8 mouse cellular contexts compared by ENCODE assay signal in genomic region chr17:44776738-44777270, GRCm38 (mm10). TPM values are rescaled to one million over a fixed set of nuclear protein-coding genes. Genes with fewer than 3 reads are reported as not detected.
DNase-seq lines count a peak whose midpoint lies in the region; ATAC-seq and TF ChIP-seq lines count a peak whose summit lies in the region.

Gene Supt3 (plus strand): TSS chr17:44777152.

- H3K36me3 ChIP-seq in embryonic facial prominence, embryonic 13.5 days: no peaks in the 10 kb centered on the region
- no peaks in the 10 kb centered on the region for H3K36me3 ChIP-seq in heart, adult 2 months (ENCODE audit: control insufficient read depth, insufficient read depth, low read length)
- no peaks in the 10 kb centered on the region for H3K36me3 ChIP-seq in limb, embryonic 13.5 days
- no peaks in the 10 kb centered on the region for H3K36me3 ChIP-seq in midbrain, embryonic 16.5 days (ENCODE audit: control insufficient read depth, insufficient read depth, low read length)

- peak within 1 kb of the TSS; percentile 91 for H3K27ac ChIP-seq in embryonic facial prominence, embryonic 13.5 days
- H3K27ac ChIP-seq in heart, adult 2 months: peak within 1 kb of the TSS; percentile 80
- H3K27ac ChIP-seq in limb, embryonic 13.5 days: peak within 1 kb of the TSS; percentile 84
- H3K27ac ChIP-seq in midbrain, embryonic 16.5 days (ENCODE audit: low read length): peak within 1 kb of the TSS; percentile 92

- H3K4me2 ChIP-seq in embryonic facial prominence, embryonic 13.5 days: peak within 1 kb of the TSS; percentile 71
- peak within 1 kb of the TSS; percentile 78 for H3K4me2 ChIP-seq in limb, embryonic 13.5 days (replicated peaks)
- peak within 1 kb of the TSS; percentile 72 for H3K4me2 ChIP-seq in midbrain, embryonic 16.5 days (ENCODE audit: low read length)

- peak; percentile 51 for TF ChIP-seq CTCF in heart, adult 2 months (IDR thresholded peaks at IDR 0.05)

- no peaks in the 10 kb centered on the region for H3K9me3 ChIP-seq in embryonic facial prominence, embryonic 13.5 days
- no peaks in the 10 kb centered on the region for H3K9me3 ChIP-seq in limb, embryonic 13.5 days
- no peaks in the 10 kb centered on the region for H3K9me3 ChIP-seq in midbrain, embryonic 16.5 days (replicated peaks; ENCODE audit: control insufficient read depth, low read length, poor library complexity, severe bottlenecking)

- peaks cover 8% of the 10 kb centered on the region for H3K4me1 ChIP-seq in embryonic facial prominence, embryonic 13.5 days
- H3K4me1 ChIP-seq in heart, adult 2 months (ENCODE audit: control insufficient read depth, insufficient read depth, low read length): no peaks in the 10 kb centered on the region
- H3K4me1 ChIP-seq in limb, embryonic 13.5 days: peaks cover 4% of the 10 kb centered on the region; the same call in 1 of the 2 replicates
- H3K4me1 ChIP-seq in midbrain, embryonic 16.5 days (ENCODE audit: control insufficient read depth, insufficient read depth, low read length): peaks cover 6% of the 10 kb centered on the region

- no peaks in the 10 kb centered on the region for H3K27me3 ChIP-seq in embryonic facial prominence, embryonic 13.5 days
- H3K27me3 ChIP-seq in heart, adult 2 months (ENCODE audit: control insufficient read depth, insufficient read depth, low read length): no peaks in the 10 kb centered on the region
- 0 out of 2 replicates have a peak, but pooled peaks cover 4% of the 10 kb centered on the region for H3K27me3 ChIP-seq in limb, embryonic 13.5 days
- no peaks in the 10 kb centered on the region for H3K27me3 ChIP-seq in midbrain, embryonic 16.5 days (ENCODE audit: control insufficient read depth, insufficient read depth, low read depth, low read length)

- under 1% methylated on average over 37 of the region's 40 CpGs for WGBS in embryonic facial prominence, embryonic 13.5 days
- 1% methylated on average over 40 of the region's 40 CpGs for WGBS in heart, adult 2 months
- under 1% methylated on average over 36 of the region's 40 CpGs for WGBS in limb, embryonic 13.5 days
- under 1% methylated on average over 26 of the region's 40 CpGs for WGBS in midbrain, embryonic 16.5 days

- H3K9ac ChIP-seq in embryonic facial prominence, embryonic 13.5 days: peak within 1 kb of the TSS; percentile 91
- peak within 1 kb of the TSS; percentile 82 for H3K9ac ChIP-seq in heart, adult 2 months (ENCODE audit: low read depth, low read length)
- H3K9ac ChIP-seq in limb, embryonic 13.5 days: peak within 1 kb of the TSS; percentile 93
- peak within 1 kb of the TSS; percentile 97 for H3K9ac ChIP-seq in midbrain, embryonic 16.5 days (ENCODE audit: low read depth, low read length)

- no peaks in the 10 kb centered on the region for H3K79me2 ChIP-seq in heart, adult 2 months (replicated peaks; ENCODE audit: control insufficient read depth, insufficient read depth, low read length)

- intact Hi-C loops in heart, adult 2 months (cut with DNase I): loop anchor here (10.0 kb wide), 1 partner anchor 512 kb away; no protein-coding TSS in a partner anchor

- ATAC-seq in embryonic facial prominence, embryonic 13.5 days (ENCODE audit: insufficient number of reproducible peaks, insufficient read depth, low FRiP score, low TSS enrichment, low read depth): peak; percentile 93
- ATAC-seq in limb, embryonic 13.5 days (ENCODE audit: low FRiP score, low read depth): peak; percentile 97
- peak; percentile 97 for ATAC-seq in midbrain, embryonic 16.5 days

- peak; percentile 99 for DNase-seq in 3134 (ENCODE audit: extremely low read depth, insufficient read length, low spot score)
- DNase-seq in adrenal gland, postnatal 36 days: peak; percentile 97 to 99
- peak; percentile 98 to 99 for DNase-seq in heart, adult 2 months
- DNase-seq in kidney, adult 8-10 months: peak; percentile 94
- peak; percentile 98 for DNase-seq in spleen, postnatal 10 days (ENCODE audit: low spot score in 2 of 2)

- TF ChIP-seq EP300 in heart, adult 2 months (IDR thresholded peaks at IDR 0.05; ENCODE audit: insufficient read depth, low read depth, low read length): peak; percentile 75

- peak within 1 kb of the TSS; percentile 72 for H3K4me3 ChIP-seq in embryonic facial prominence, embryonic 13.5 days
- peak within 1 kb of the TSS; percentile 89 for H3K4me3 ChIP-seq in heart, adult 2 months
- H3K4me3 ChIP-seq in limb, embryonic 13.5 days: peak within 1 kb of the TSS; percentile 77
- peak within 1 kb of the TSS; percentile 89 for H3K4me3 ChIP-seq in midbrain, embryonic 16.5 days (ENCODE audit: low read depth, low read length)

- TF ChIP-seq POLR2A in heart, adult 2 months (IDR thresholded peaks at IDR 0.05; ENCODE audit: insufficient read depth, low read depth, low read length): peak; percentile 70

RNA-seq across cellular contexts. Expression of gene Supt3, which starts in this region (rescaled TPM):
- 10 to 100 TPM; 24.7 to 34.0 TPM for total RNA-seq in adrenal gland, postnatal 36 days (2021)
- 24.5 and 25.4 TPM in 2 replicates for polyA plus RNA-seq in embryonic facial prominence, embryonic 13.5 days (2015; fragmentation: Nextera tagmentation; extraction: Ambion mirVana)
- 10 to 100 TPM; 13.2 to 16.0 TPM for total RNA-seq in heart, adult 2 months (2021)
- 4.7 and 5.1 TPM in 2 replicates for polyA plus RNA-seq in heart, adult 2 months (2012; rRNA removed)
- polyA plus RNA-seq in limb, embryonic 13.5 days (2015; fragmentation: Nextera tagmentation; extraction: Ambion mirVana): 24.7 and 25.9 TPM in 2 replicates
- 20.6 and 21.8 TPM in 2 replicates for polyA plus RNA-seq in midbrain, embryonic 16.5 days (2015; fragmentation: Nextera tagmentation; extraction: Ambion mirVana)

Comparison
In these comparisons a context has a peak if more than half of its experiments do, and no peak if none do; other contexts are left out.
1. Peak in every context shown above with its lines: DNase-seq, ATAC-seq, H3K4me3 ChIP-seq and H3K27ac ChIP-seq.